Mouse (Mus musculus) cerebellum, postnatal 25 days (tissue): ENCODE measurements around the gene Fam172a.

Source experiments
- DNase-seq, 2 experiments: peaks; one replicate each; pipeline ENCODE4 v3.0.0; 2021; ENCODE audit warnings: mixed read lengths in 2 of 2

The Fam172a gene

DNA sequence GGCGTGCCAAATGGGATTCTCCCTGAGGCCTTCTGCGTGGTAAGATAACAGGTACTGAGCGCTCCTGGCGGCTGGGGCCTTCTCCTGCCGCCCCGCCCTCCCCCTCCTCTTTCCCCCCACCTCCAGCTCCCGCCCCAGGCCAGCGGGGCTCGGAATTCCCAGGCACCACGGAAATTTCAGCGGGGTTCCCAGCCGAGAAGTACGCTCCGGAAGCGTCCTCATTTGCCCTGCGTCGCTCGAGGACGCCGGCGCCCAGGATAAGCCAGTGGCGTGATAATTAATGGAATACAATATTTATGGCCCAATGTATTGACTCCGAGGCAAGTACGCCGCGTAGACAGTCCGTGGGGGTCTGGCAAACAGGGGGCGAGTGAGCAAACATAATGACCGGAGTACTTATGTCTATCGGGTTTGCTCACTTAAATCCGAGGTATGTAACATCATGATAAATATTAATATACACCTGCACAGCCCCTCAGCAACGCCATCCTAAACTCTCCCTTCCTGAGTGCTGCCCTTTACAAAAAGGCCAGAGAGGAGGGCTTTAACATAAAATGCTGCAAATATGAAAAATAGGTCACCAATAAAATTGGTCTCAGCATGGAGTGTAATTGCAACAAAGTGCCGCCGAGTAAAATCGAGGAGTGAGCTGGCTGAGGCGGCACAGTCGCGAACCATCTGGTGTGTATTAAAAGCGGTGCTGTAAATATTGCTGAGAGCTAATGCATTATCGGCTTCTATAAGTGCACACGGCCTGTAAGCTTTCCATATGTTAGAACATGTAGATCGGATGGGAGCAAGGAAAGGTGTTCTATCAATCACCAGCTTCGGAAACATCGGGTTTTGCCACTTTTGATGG, 479.5 kb downstream of the Fam172a start:
- DNase-seq = peak; percentile 62 to 65

- DNase-seq = peak in 1 of 2 experiments; percentile 42
Observed at GRCm38 (mm10) chr13:78181930-78182558, 480.2 kb downstream of the Fam172a start.

DNA sequence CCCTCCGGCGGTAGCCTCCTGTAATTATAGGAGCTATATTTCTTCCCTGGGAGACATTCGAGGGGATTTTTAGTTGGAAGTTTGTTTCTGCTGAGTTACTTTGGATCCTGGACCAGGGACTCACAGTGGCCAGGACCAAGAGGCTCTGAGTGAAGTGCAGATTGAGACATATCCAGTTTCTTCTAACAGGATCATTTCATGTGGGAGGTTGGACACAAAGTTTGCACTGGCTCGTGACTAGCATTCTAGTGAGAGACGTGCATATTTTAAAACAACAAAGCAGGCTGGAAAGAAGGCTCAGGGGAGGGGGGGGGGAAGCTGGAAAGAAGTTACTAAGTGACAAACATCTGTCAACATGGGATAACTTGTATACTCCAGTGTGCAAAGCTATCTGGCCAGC, 481.2 kb downstream of the Fam172a start:
- DNase-seq = no peak

DNA sequence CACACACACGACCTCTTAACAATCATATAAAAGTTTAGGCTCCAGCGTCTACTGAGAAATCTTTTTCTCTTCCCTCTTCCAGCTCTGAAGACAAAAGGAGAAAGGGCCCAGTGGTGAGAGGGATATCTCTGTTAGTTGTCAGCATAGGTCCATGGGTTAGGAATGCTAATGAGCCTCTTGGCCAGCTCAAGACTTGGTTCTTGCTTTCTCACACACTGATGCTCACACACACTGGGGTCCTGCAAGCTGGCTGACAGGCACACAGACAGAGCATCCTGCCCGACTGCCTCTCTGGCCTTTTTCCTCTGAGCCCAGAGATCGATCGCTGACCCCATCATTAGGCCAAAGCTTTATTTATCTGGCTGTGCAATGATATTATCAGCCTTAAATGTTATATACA, 482.2 kb downstream of the Fam172a start:
- no peak for DNase-seq

DNA sequence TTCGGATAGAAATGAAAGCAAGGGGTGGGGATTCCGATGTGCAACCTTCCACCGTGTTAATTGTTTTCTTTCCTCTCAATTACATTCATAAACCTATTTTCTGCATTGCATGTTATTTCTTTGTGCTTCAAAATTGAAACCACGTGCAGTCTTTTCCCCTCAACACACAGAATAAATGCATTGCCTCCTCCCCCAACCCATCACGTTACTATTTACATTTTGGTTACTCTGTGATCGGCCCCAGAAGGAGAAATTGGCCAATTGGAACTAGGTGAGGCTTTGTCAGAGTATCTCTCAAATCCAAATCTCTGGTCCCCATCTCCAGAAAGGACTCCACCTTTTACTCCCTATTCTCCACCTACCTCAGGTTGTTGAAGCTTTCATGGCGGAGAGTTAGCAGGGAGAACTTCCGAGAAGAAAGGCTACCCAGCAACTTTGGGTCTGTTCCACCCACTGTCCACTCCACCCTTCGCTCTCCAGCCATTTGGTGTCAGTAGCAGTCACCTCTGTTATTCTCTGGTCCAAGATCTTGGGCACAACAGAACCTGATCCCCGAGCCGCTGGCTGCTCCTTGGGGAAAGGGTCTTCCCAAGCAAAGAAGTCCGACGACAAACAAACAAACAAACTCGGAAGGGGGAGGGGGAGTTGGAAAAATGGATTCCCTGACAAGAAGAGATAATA, 483.1 kb downstream of the Fam172a start:
- DNase-seq = no peak

GRCm38 (mm10) chr13:78186340-78186946, 484.6 kb downstream of the Fam172a start:
- peak in 1 of 2 experiments; percentile 66 for DNase-seq

- DNase-seq = no peak
Observed at GRCm38 (mm10) chr13:78187833-78188232, 486.0 kb downstream of the Fam172a start.

DNA sequence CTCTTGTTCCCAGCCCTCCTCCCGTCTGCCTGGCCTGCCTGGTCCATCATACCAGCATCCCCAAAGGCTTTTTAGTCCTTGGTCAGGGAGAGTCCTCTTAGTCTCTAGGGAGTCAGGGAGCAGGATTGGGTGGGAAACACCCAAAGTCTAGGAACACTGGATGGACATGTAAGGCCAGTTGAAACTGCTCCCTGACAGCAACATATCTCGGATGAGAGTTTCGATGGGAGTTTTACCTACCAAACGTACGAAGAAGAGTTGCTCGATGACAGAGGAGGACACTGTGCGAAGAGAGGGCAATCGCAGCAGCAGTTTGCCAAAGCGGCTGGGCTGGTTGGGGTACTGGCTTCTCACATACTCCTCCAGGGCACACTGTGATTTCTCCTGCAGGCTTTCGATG, 487.8 kb downstream of the Fam172a start:
- DNase-seq = peak in 1 of 2 experiments; percentile 43

GRCm38 (mm10) chr13:78193211-78193610, 491.4 kb downstream of the Fam172a start:
- DNase-seq = no peak

GRCm38 (mm10) chr13:78194135-78194849, 492.5 kb downstream of the Fam172a start:
- DNase-seq = no peak

DNA sequence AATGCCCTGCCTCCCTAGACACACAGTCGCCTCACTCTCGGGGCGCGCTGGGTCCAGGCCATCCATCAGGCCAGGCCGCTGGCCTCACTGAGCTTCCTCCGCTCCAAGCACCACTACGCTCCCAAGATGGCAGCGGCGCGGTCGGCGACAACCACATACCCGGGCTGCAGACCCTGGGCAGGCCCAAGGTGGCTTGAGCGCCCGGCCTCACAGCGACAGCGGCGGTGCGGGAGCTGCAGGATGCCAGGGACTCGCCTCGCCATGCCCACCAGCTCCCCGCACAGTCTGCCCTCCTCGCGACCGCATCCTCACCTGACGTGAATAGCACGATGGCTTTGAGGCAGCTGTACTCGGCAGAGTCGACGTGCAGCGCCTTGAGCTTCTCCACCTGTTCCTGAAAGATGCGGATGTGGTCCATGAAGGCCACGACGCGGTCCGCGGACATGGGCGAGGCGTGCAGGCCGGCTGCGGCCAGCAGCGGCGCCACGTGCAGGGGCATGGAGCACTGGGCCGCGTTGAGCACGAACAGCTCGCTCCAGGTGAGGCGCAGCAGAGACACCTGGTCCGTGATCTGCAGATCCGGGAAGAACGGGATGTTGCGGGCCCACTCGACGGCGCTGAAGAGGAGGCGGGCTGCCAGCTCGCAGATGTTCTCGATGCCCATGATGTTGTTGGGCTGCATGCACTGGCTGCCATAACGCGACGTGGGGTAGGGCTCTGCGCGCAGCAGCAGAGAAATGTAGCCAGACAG, 493.2 kb downstream of the Fam172a start:
- DNase-seq = peak; percentile 77 to 81

DNA sequence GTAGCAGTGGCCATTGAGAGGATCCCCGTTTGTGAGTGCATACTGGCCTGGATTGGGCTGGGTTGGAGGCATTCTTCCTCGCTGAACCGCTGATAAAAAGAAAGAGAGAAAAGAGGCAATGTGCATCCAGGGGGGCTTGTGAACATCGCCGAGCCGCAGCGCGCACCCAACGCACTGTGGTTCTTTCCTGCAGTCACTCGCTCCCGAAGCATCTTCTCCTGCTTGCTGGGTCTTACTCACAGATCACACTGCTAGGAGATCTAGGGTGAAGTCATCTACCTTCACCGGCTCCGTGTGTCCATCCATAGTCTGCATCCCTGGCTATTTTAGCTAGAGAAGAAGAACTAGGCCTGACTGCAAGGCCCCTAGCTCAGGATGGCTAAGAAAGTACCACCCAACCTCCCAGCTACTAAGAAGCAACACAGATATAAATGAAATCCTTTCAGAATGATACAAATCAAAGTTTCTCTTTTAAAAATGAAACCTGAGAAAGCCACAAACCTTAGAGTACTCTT, 493.8 kb downstream of the Fam172a start:
- DNase-seq = no peak

- no peak for DNase-seq
Observed at GRCm38 (mm10) chr13:78196236-78196796, 494.5 kb downstream of the Fam172a start.

GRCm38 (mm10) chr13:78197286-78197818, 495.5 kb downstream of the Fam172a start:
- DNase-seq = no peak

GRCm38 (mm10) chr13:78197819-78198390, 496.1 kb downstream of the Fam172a start:
- DNase-seq = peak; percentile 75

- peak; percentile 73 for DNase-seq
Observed at GRCm38 (mm10) chr13:78198391-78198870, 496.6 kb downstream of the Fam172a start.

GRCm38 (mm10) chr13:78198871-78199641, 497.2 kb downstream of the Fam172a start:
- peak; percentile 82 to 83 for DNase-seq

GRCm38 (mm10) chr13:78199642-78200160, 497.9 kb downstream of the Fam172a start, which contains the start of gene Nr2f1:
Gene Nr2f1, minus strand, starts transcription at chr13:78199757.
- DNase-seq = no peak

DNA sequence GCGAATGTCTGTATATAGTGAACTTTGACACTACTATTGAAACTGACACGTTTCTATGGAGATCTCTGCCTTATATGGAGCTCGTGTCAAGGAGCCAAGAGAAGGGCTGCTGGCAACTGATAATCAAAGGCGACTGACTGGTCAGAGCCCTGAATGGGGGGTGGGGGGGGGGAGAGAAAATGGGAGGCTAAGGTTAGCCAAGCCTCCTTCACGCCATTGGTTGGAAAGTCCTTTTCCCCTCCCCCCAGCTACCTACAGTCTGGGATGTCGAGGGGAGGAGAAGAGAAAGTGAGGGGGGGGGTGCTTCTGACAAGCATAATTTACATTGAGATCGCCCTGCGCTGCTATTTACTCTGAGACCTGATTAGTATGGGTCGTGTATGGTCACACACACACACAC, 498.6 kb downstream of the Fam172a start:
- peak; percentile 70 to 82 for DNase-seq
